Mouse (Mus musculus) megakaryocyte progenitor cell, adult 5-6 weeks (primary cell): ENCODE measurements around the gene Slc9b2. TPM values are rescaled to one million over a fixed set of nuclear protein-coding genes. Genes with fewer than 3 reads are reported as not detected.

Source experiments
- ATAC-seq: replicated peaks from 2 replicates; pipeline ENCODE4 v1.8.0; 2016; ENCODE audit warnings: mild to moderate bottlenecking, moderate TSS enrichment, inconsistent platforms; ENCODE audit not compliant: poor library complexity
- total RNA-seq, 2 experiments: library from RNA; stranded (forward) in 1 of 2; stranded (reverse) in 1 of 2; fragments of 157-497, 149-512 nt in 1 of 2; fragments of 200-1000 nt in 1 of 2; gene quantifications; 2 replicates each; pipeline versions ENCODE4 v1.2.3 to v1.2.4; 2015 to 2017

Gene Slc9b2
- total RNA-seq (2015) (0.17 TPM in 1 of 2 replicates, not detected in the other), total RNA-seq (2017) (0.12 TPM in 1 of 2 replicates, not detected in the other)

DNA sequence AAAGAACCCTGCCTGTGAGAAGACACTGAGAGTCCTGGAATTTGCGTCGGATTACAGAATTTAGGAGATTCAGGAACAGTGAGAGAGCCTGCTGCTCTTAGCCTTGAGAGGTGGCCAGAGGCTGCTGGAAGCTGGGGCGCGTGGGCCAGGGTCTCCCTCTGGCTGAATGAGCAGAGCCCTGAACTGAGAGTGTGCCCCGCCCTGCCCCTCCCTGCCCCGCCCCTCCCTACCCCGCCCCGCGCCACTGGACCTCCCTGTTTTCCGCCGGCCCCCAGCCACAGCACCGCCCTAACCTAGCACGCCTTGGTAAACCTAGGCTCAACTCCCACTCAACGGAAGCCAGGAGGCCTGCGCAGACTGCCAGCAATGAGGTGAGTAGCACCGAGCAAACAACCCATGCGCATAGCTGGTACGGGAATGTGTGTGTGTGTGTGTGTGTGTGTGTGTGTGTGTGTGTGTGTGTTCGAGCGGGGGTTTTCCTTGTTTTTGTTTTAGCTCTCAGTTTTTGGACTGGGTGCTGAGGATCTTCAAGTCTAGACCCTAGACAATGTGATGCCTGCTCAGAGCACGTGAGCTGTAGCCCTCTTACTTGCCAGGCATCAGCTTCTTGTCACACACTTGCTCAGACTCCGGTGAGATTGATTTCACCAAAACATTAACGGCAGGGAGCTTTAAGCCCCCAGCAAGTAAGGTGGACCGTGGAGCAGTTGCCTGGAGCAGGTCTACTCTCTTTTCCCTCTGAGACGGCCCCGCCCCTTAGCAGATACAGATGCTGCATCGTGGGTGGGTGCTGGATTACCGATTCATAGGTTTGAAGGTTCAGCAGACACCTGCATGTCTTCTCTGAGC, at the start of gene Slc9b2:
Gene Slc9b2 (plus strand): TSS at position 290 of the 849 bp plus-strand sequence.
- peak; percentile 98 for ATAC-seq

GRCm38 (mm10) chr3:135258919-135259318, 48.6 kb upstream of the Slc9b2 start:
- ATAC-seq, result no peak

DNA sequence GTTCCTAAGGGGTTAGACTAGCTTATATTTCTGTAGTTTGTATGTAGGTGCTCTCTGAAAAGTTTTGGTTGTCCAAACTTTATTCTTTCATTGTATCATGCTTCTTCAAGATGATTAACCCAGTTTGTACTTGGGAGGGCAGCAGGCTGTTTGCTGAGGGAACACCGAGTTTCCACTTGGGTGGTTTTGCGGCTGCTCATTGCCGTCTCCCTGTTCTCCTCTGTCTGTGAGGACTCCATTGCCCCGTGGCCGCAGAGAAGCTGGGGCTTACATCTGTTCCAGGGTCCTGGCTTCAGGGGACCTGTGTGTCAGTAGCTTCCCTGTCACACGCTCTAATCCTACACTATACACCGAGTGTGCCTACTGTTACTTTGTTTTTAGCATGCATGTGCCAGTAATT, 47.3 kb upstream of the Slc9b2 start:
- ATAC-seq, result no peak

DNA sequence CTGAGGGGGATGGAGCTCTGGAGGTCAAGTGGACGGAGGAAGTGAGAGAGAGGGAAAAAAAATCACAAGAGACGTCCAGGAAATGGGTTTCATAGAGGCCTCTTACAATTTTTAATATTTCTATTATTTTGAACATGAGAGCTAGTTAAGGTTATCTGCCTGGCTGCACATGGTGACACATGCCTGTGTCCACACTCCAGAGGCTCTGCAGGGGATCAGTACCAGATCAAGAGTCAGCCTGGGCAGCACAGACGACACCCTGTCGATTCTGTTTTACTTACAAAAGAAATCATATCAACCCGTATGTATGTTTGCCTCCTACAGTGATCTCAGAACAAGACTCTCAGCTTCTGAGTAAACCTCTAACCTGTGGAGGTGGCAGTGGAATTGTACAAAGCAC, 38.9 kb upstream of the Slc9b2 start:
- ATAC-seq, result no peak

GRCm38 (mm10) chr3:135269391-135269990, 38.0 kb upstream of the Slc9b2 start:
- ATAC-seq, result no peak

DNA sequence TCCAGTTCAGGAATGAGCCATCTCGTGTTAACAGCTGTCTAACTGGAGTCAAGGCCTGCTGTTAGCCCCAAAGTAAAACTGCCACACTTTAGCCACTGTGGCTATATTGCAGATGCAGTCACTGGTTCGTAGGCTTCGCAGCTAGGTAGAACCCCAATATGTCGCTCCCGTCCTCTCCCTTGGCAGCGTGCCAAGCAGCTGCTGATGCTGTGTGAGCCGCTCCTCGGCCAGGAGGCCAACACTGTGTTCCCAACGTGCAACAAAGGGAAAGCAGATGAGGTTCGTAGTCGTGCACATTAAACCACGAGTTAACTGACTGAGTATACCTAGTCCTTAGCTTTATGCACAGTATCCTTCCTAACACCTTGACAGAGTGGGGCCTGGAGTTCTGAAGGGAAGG, 34.9 kb upstream of the Slc9b2 start:
- ATAC-seq, result no peak

DNA sequence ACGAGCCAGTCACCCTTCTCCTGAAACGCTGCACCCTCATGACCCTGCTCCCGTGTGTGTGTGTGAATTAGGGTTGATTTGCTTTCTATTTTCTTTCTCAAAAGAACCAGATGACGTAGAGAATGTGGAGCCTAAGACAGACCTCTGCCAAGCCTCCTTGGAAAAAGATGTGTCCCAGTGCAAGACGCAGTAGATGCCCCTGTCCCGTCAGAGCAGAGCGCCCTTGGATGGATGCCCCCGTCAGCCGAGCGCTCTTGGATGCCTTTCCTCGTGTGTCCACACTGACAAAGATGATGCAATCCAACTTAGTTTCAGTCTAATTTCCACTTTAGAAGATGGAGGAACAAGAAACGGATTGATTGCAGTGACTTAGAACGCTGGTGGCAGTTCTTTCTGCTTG, 34.5 kb upstream of the Slc9b2 start:
- no peak for ATAC-seq

GRCm38 (mm10) chr3:135280160-135280559, 27.3 kb upstream of the Slc9b2 start:
- peak; percentile 40 for ATAC-seq

GRCm38 (mm10) chr3:135280669-135281415, 26.7 kb upstream of the Slc9b2 start, which contains the start of gene Bdh2:
Gene Bdh2, plus strand, starts transcription at chr3:135281221.
- peak; percentile 95 for ATAC-seq

DNA sequence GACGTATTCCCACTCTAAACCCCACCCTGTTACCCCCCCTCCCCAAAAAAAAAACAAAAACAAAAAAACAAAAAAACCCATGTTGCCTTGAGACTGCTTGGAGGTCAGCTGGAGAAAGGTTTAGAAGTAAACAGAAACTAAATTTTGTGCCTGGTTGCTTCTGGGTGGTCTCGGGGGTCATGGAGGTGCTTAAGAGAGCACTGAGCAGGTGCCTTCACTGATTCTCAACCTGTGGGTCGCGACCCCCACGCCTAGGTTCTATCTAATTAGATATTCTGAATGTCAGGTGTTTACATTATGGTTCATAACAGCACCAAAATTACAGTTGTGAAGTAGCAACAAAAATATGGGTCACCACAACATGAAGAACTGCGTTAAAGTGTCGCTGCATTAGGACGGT, 25.8 kb upstream of the Slc9b2 start:
- ATAC-seq, result no peak

GRCm38 (mm10) chr3:135285256-135285655, 22.2 kb upstream of the Slc9b2 start:
- ATAC-seq, result no peak

DNA sequence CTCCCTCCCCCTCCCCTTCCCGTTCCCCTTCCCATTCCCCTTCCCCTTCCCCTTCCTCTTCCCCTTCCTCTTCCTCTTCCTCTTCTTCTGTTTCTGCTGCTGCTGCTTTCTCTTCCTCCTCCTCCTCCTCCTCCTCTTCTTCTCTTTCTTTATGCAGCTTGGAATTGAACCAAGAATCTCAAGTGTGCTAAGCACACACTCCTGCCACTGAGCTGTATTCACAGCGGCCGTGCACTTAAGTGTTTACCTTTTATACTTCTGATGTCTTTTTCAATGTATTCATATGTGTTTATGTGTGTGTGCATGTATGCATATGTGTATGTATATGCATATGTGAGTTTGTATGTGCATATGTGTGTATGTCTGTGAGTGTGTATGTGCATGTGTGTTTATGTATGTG, 21.7 kb upstream of the Slc9b2 start:
- no peak for ATAC-seq

DNA sequence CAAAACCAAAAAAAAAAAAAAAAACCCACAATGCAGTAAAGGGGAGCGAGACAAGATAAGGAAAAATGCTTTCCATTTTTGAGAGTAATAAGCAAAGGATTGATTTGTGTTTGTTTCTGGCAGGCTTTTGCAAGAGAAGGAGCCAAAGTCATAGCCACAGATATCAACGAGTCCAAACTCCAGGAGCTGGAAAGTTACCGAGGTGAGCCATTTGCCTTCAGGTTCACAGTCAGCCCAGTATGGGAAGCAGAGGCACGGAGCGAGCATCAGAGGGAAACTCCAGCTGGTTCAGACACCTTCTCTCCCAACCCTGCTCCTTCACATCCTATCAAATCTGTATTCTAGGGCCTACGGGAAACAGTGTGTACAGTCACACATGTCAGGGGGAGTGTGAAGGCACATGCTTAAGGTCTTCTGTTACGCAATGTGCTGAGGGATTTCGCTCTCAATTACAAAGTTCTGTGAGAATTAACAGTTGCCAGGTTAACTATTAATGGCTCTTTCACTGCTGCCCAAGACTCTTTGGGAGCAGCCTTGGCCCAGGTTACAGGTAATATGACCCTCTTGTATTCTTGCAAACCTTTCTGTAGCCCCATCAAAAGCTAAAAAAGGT, 19.3 kb upstream of the Slc9b2 start:
- no peak for ATAC-seq

- no peak for ATAC-seq
Observed at GRCm38 (mm10) chr3:135289148-135289547, 18.4 kb upstream of the Slc9b2 start.

DNA sequence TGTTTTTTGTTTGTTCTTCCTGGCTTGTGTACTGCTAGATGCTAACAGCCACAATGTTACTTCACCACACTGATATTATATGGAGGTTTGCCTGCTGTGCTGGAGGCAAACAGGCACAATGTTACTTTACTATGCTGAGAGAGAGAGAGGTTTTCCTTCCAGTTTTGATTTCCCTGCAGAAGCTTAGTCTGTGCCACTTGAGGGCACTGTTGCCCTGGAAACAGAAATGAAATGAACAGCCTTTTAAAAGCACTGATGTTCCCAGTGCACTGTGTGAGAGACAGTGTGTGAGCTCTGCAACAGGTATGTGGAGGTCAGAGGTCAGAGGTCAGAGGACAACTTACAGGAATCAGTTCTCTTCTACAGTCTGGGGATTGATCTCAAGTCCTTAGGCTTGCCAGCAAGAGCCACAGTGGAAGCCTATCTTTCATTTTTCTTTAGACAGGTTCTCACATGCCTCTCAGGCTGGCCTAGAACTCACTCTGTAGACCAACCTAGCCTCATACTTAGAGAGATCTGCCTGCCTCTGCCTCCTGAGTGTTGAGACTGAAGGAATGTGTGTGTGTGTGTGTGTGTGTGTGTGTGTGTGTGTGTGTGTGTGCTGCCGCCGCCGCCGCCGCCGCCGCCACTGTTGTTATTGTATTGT, 17.1 kb upstream of the Slc9b2 start:
- ATAC-seq, result peak; percentile 93

GRCm38 (mm10) chr3:135293703-135294102, 13.8 kb upstream of the Slc9b2 start:
- ATAC-seq, result no peak

- no peak for ATAC-seq
Observed at GRCm38 (mm10) chr3:135295559-135295958, 11.9 kb upstream of the Slc9b2 start.

DNA sequence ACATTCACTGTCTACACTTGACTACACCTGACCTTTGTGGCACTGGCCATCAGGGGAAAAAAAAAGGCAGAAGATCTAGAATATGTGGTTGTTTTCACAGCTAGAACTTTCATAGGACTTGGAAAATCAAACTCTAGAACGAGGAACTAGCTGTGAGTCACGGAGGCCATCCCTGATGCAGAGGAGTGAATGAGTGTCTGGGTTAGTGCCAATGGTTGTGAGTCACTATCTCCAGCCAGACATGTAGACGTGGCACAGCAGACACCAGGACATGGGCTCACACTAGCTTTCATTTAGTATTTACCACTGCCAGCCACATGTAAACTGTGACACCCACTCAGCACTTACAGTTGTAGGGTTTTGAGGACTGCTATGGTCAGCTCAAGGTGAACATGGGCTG, 8.9 kb upstream of the Slc9b2 start:
- peak; percentile 81 for ATAC-seq

GRCm38 (mm10) chr3:135300081-135300480, 7.4 kb upstream of the Slc9b2 start:
- peak; percentile 21; the same call in 1 of the 2 replicates for ATAC-seq

GRCm38 (mm10) chr3:135304060-135304459, 3.4 kb upstream of the Slc9b2 start:
- no peak for ATAC-seq

DNA sequence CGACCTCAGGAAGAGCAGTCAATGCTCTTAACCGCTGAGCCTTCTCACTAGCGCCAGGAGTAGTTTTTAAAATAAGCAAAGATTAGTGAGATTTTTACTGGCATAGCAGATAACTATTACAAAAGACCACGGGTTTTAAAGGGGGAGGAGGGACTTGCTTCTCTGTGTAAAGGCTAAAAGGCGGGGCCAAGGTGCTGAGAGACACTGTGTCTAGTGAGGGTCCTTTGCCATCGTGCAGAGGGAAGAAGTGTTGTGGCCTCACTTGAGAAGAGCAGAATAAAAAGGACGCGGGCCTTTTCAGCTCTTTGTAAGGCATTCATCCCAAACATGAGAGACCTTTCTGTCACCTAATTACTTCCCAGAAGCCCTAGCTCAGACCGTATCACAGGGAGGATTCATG, 2.9 kb upstream of the Slc9b2 start:
- ATAC-seq, result no peak
